Mouse (Mus musculus) neural tube, embryonic 13.5 days (tissue): ENCODE results near the gene Nr6a1. TPM values are rescaled to one million over a fixed set of nuclear protein-coding genes. Genes with fewer than 3 reads are reported as not detected.

Experiments
- ATAC-seq: fragments of 200-750 bp; cut with Nextera tagmentation; 2 replicates; pipeline ENCODE4 v1.8.0; 2017; ENCODE audit warnings: low read depth, mild to moderate bottlenecking, moderate TSS enrichment, moderate library complexity
- H3K27ac ChIP-seq: fragments of 300-500 bp; sonication (generic); replicated peaks from 2 replicates; pipeline ENCODE4 v1.5.1; 2015; ENCODE audit warnings: moderate library complexity, mild to moderate bottlenecking, inconsistent platforms
- H3K27me3 ChIP-seq: fragments of 300-500 bp; sonication (generic); 2 replicates; pipeline ENCODE4 v1.6.1; 2015; ENCODE audit warnings: mild to moderate bottlenecking, inconsistent platforms
- H3K36me3 ChIP-seq: fragments of 300-500 bp; sonication (generic); 2 replicates; pipeline ENCODE4 v1.6.1; 2015; ENCODE audit warnings: mild to moderate bottlenecking, inconsistent platforms
- H3K4me1 ChIP-seq: fragments of 300-500 bp; sonication (generic); replicated peaks from 2 replicates; pipeline ENCODE4 v1.6.1; 2015; ENCODE audit warnings: inconsistent platforms
- H3K4me2 ChIP-seq: fragments of 300-500 bp; sonication (generic); 2 replicates; pipeline ENCODE4 v1.6.1; 2015; ENCODE audit warnings: inconsistent platforms, mild to moderate bottlenecking, moderate library complexity
- H3K4me3 ChIP-seq: fragments of 300-500 bp; sonication (generic); 2 replicates; pipeline ENCODE4 v1.5.1; 2015; ENCODE audit warnings: mild to moderate bottlenecking, inconsistent platforms
- H3K9ac ChIP-seq: fragments of 300-500 bp; sonication (generic); 2 replicates; pipeline ENCODE4 v1.6.1; 2015; ENCODE audit warnings: moderate library complexity, mild to moderate bottlenecking, inconsistent platforms
- H3K9me3 ChIP-seq: fragments of 300-500 bp; sonication (generic); 2 replicates; pipeline ENCODE4 v1.6.1; 2016; ENCODE audit warnings: inconsistent platforms
- WGBS: fragments of 180-500 bp; shearing (Covaris S2); methylation state at CpG from one replicate; pipeline ENCODE4 v1.1.7; 2015; 5-methylcytosine and 5-hydroxymethylcytosine counted together
- polyA plus RNA-seq: library from polyadenylated mRNA; unstranded; fragments of >200 nt; fragmentation: Nextera tagmentation; extraction: Ambion mirVana; gene quantifications from 2 replicates; pipeline ENCODE4 v1.2.1, GENCODE M21; 2015

Gene Nr6a1
- polyA plus RNA-seq, 1 experiment from 2014 or later: 2.9 TPM

GRCm38 (mm10) chr2:38717436-38717835 lies 210.1 kb downstream of the Nr6a1 start:
- 87% methylated on average over 2 of the region's 2 CpGs for WGBS

DNA sequence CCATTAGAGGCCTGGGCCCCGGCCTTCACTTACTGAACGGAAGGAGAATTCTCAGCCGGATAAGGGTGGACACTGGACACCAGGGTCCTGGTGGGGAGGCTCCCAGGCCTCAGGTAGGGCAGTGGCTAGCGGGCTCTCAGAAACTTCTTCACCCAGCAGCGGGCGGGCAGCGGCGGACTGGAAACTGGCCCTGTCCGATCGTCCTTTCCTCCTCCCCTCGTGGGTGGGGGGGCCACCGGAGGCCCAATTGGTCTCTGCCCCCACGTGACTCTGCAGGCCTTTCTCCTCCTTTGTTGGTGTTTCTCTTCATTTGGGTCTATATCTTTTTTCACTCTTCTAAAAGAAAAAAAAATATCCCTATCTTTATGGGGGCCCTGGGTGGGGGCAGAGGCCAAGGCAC lies 213.2 kb downstream of the Nr6a1 start, which contains the start of gene Nr5a1:
Gene Nr5a1, minus strand, starts transcription at position 219 of the 400 bp plus-strand sequence.
- peaks cover 21% of the 10 kb centered on the region for H3K4me1 ChIP-seq
- peaks cover 56% of the 10 kb centered on the region for H3K27me3 ChIP-seq
- no peaks in the 10 kb centered on the region for H3K36me3 ChIP-seq
- H3K27ac ChIP-seq: no peak within 1 kb of the TSS
- no peaks in the 10 kb centered on the region for H3K9me3 ChIP-seq
- 89% methylated on average over 13 of the region's 13 CpGs for WGBS
- no peak within 1 kb of the TSS for H3K4me2 ChIP-seq
- no peak within 1 kb of the TSS for H3K9ac ChIP-seq
- no peak within 1 kb of the TSS for H3K4me3 ChIP-seq
- no peak for ATAC-seq

More at GRCm38 (mm10) chr2:38717436-38717835, 210.1 kb downstream of the Nr6a1 start:
- Histone ChIP-seq H3K27ac (no peak overlapping the region), H3K9me3 (no peaks in the 10 kb centered on the region), H3K9ac (no peak overlapping the region), H3K4me1 (no peaks in the 10 kb centered on the region), H3K27me3 (peaks cover 25% of the 10 kb centered on the region), H3K36me3 (no peaks in the 10 kb centered on the region), H3K4me3 (no peak overlapping the region), H3K4me2 (no peak overlapping the region)
- no peak for ATAC-seq

DNA sequence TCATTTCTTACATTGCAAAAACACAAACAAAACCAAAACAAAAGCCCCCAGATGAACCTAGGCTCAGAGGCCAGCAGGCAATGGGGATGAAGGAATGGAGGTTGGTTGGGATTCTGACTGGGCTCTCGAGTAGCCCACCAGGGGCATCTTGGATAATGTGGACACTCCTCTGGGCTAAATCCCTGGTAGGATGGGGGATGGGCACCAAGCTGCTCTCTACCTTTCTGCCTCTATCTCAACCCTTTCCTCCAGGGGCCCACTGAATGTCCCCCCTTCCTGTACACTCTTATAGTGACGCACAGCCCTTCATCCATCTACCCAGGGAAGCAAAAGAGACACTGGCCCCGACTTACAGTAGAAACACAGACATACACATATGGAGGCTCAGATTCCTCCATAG lies 213.9 kb downstream of the Nr6a1 start:
- H3K4me1 ChIP-seq: peaks cover 21% of the 10 kb centered on the region
- no peak overlapping the region for H3K4me2 ChIP-seq
- H3K36me3 ChIP-seq: no peaks in the 10 kb centered on the region
- H3K27me3 ChIP-seq: peaks cover 63% of the 10 kb centered on the region
- WGBS: 78% methylated on average over 3 of the region's 3 CpGs
- H3K27ac ChIP-seq: no peak overlapping the region
- H3K4me3 ChIP-seq: no peak overlapping the region
- H3K9ac ChIP-seq: no peak overlapping the region
- ATAC-seq: no peak
- no peaks in the 10 kb centered on the region for H3K9me3 ChIP-seq

GRCm38 (mm10) chr2:38712769-38713125 lies 214.7 kb downstream of the Nr6a1 start:
- H3K27me3 ChIP-seq: peaks cover 72% of the 10 kb centered on the region

DNA sequence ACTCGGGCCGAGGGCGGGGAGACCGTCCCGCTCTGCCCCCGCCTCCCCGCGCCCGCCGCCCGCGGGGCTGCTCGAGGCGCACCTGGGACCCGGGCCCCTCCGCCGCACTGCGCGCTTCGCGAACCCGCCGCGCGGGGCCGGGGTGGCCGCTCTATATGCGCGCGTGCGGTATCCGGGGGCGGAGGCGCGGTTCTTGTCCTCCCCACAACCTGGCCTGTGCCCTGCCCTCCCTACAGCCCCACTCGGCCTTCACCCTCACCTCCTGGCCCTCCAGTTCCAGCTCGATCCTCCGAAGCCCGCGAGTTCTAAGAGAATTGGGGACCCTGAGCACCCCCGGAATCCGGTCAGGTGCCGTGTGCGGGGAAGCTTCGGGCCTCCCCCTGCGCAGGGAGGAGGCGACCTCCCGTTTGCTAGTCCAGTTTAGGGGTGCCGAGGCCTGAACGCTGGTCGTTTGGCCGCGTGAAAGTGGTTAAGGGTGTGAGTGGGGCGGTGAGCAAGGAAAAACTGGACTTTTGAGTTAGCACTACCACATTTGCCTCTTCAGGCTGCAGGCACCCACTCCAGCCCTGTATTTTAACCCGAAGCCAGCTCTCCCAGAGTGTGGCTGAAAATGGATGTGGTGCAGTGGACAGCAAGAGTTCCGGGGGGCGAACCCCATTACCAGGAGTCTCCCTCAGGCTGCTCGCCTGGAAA lies 215.3 kb downstream of the Nr6a1 start:
- peak overlapping the region; percentile 28 for H3K4me3 ChIP-seq
- H3K9ac ChIP-seq: no peak overlapping the region
- no peaks in the 10 kb centered on the region for H3K36me3 ChIP-seq
- peaks cover 21% of the 10 kb centered on the region for H3K4me1 ChIP-seq
- H3K4me2 ChIP-seq: peak overlapping the region; percentile 50
- H3K27ac ChIP-seq: no peak overlapping the region
- 5% methylated on average over 57 of the region's 58 CpGs for WGBS
- H3K27me3 ChIP-seq: peaks cover 77% of the 10 kb centered on the region
- no peak for ATAC-seq
- no peaks in the 10 kb centered on the region for H3K9me3 ChIP-seq

More at GRCm38 (mm10) chr2:38712769-38713125, 214.7 kb downstream of the Nr6a1 start:
- WGBS: 22% methylated on average over 11 of the region's 11 CpGs
- Histone ChIP-seq H3K9me3 (no peaks in the 10 kb centered on the region), H3K36me3 (no peaks in the 10 kb centered on the region), H3K4me1 (peaks cover 21% of the 10 kb centered on the region), H3K9ac (no peak overlapping the region), H3K27ac (no peak overlapping the region), H3K4me2 (no peak overlapping the region), H3K4me3 (no peak overlapping the region)
- ATAC-seq: no peak

DNA sequence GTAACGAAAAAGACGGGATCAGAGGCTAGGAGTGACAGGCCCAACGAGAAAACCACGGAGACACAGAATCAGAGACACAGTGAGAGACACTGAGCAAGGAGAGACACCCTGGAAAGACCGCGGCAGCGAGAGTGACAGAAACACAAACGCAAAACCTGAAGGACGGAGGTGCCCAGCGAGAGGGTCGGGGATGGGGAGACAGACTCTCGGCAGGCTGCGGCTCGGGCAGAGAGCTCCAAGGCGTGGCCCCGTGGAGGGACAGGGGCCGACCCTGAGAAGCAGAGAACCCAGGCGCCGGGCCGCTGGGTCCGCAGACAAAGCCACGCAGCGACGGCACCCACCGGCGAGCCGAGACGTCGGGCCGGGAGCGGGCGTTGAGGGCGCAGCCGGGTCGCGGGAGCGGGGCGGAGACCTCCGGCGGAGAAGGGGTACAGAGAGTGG lies 216.0 kb downstream of the Nr6a1 start:
- no peak overlapping the region for H3K27ac ChIP-seq
- H3K4me2 ChIP-seq: peak overlapping the region; percentile 50
- no peaks in the 10 kb centered on the region for H3K36me3 ChIP-seq
- H3K9ac ChIP-seq: no peak overlapping the region
- ATAC-seq: no peak
- peaks cover 85% of the 10 kb centered on the region for H3K27me3 ChIP-seq
- no peaks in the 10 kb centered on the region for H3K9me3 ChIP-seq
- H3K4me1 ChIP-seq: peaks cover 21% of the 10 kb centered on the region
- H3K4me3 ChIP-seq: peak overlapping the region; percentile 28
- under 1% methylated on average over 40 of the region's 40 CpGs for WGBS

GRCm38 (mm10) chr2:38710304-38711241 lies 216.9 kb downstream of the Nr6a1 start:
- H3K4me3 ChIP-seq: peak overlapping the region; percentile 16
- no peak overlapping the region for H3K9ac ChIP-seq
- under 1% methylated on average over 75 of the region's 75 CpGs for WGBS
- H3K4me2 ChIP-seq: peak overlapping the region; percentile 40
- H3K27me3 ChIP-seq: peaks cover 93% of the 10 kb centered on the region
- H3K36me3 ChIP-seq: no peaks in the 10 kb centered on the region
- no peaks in the 10 kb centered on the region for H3K9me3 ChIP-seq
- H3K4me1 ChIP-seq: peaks cover 21% of the 10 kb centered on the region
- H3K27ac ChIP-seq: no peak overlapping the region
- ATAC-seq: 0 out of 2 replicates have a peak, but pooled peaks have one; percentile 16

DNA sequence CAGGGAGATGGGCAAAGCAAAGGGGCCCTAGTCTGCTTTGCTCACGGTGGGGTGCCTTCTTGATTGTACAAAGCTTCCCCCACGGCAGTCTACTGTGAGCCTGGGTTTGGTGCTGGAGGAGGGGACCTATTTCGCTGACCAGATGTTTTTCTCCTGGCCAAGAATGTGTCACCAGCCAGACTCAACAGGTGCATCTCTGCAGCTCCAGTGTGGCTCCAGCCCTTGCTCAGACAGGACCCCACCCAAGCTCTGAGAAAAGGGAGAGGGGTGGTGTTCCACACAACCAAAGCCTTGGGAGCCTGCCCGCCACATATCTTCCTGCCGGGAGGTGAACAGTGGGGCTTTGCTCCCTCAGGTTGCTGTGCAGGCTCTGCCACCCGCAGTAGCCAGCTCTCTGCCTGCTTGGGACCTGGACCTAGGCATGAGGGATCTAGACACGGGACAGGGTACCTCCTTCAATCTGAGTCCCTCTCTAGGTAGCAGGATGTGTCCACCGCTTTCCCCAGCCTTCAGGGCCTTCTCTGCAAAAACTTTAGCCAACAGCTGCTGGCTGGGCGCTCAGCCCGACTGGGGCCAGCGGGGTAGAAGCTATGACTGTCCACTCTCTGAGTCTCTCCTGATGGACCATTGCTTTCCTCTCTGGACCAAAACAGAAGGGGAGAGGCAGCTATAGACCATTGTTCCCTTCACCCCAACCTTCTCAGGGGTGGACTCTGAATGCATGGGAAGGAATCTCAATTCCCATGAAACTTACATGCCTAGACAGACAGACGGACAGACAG lies 218.4 kb downstream of the Nr6a1 start:
- H3K27me3 ChIP-seq: peaks cover 99% of the 10 kb centered on the region
- ATAC-seq: no peak
- WGBS: 26% methylated on average over 12 of the region's 12 CpGs

DNA sequence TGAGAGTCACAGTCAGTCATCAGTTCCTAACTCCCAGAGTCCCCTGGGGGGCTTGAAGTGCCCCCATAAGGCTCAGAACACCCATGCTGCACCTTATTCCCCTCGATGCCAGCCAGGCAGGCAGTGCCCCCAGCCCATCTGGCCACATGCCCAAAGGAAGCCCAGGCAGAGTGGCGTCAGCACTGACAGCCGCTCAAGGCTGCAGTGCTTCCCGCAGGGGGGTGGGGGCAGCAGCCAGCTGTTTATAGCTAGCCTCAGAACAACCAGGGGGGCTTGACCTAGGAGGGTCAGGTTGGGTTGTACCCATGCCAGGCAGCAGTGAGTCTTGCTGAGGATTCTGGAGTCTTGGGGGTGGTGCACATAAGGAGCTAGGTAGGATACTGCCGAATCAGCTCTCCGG lies 220.8 kb downstream of the Nr6a1 start:
- Histone ChIP-seq H3K4me1 (peaks cover 13% of the 10 kb centered on the region), H3K27ac (no peak overlapping the region), H3K4me3 (no peak overlapping the region), H3K27me3 (peaks cover 84% of the 10 kb centered on the region), H3K9me3 (no peaks in the 10 kb centered on the region), H3K4me2 (no peak overlapping the region), H3K9ac (no peak overlapping the region), H3K36me3 (no peaks in the 10 kb centered on the region)
- ATAC-seq: no peak
- 35% methylated on average over 6 of the region's 6 CpGs for WGBS

More for the DNA sequence above, 218.4 kb downstream of the Nr6a1 start:
- Histone ChIP-seq H3K9ac (no peak overlapping the region), H3K4me3 (no peak overlapping the region), H3K4me1 (peaks cover 21% of the 10 kb centered on the region), H3K4me2 (no peak overlapping the region), H3K27ac (no peak overlapping the region), H3K36me3 (no peaks in the 10 kb centered on the region), H3K9me3 (no peaks in the 10 kb centered on the region)

GRCm38 (mm10) chr2:38705036-38705435 lies 222.5 kb downstream of the Nr6a1 start:
- H3K4me1 ChIP-seq: peaks cover under 1% of the 10 kb centered on the region; the same call in 1 of the 2 replicates
- peaks cover 83% of the 10 kb centered on the region for H3K27me3 ChIP-seq
- ATAC-seq: no peak
- no peak overlapping the region for H3K9ac ChIP-seq
- WGBS: 59% methylated on average over 4 of the region's 4 CpGs
- H3K4me2 ChIP-seq: no peak overlapping the region
- H3K9me3 ChIP-seq: no peaks in the 10 kb centered on the region
- no peaks in the 10 kb centered on the region for H3K36me3 ChIP-seq
- no peak overlapping the region for H3K4me3 ChIP-seq
- H3K27ac ChIP-seq: no peak overlapping the region

DNA sequence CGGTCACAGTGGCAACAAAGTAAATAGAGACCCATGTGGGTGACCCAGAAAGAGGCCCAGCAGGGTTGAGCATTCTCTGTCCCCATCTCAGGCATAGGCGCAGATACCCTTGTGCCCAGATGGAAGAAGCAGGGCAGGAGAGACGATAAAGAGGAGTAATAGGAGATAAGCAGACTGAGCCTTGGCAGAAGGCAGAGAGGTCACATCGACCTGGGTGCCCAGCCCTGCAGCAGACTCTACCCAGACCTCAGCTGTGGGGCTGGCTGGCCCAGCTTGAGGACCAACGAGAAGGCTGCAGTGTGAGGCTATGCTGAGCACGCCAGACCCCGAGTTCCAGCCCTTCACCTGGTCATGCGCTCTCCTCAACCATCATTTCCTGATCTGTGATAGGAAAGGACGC lies 223.2 kb downstream of the Nr6a1 start:
- Histone ChIP-seq H3K36me3 (no peaks in the 10 kb centered on the region), H3K9ac (no peak overlapping the region), H3K9me3 (no peaks in the 10 kb centered on the region), H3K4me1 (no peaks in the 10 kb centered on the region), H3K27ac (no peak overlapping the region), H3K4me3 (no peak overlapping the region), H3K4me2 (no peak overlapping the region), H3K27me3 (peaks cover 82% of the 10 kb centered on the region)
- no peak for ATAC-seq
- 82% methylated on average over 9 of the region's 9 CpGs for WGBS
